Mouse (Mus musculus) lung, adult 2 months (tissue): ENCODE results near the gene Pcid2.

Experiments used
- CTCF ChIP-seq: fragments of 200-500 bp; IDR thresholded peaks from 2 replicates; pipeline ENCODE4 v1.5.1; 2011; ENCODE audit warnings: mild to moderate bottlenecking, low read length, control low read depth; ENCODE audit not compliant: insufficient read depth
- POLR2A ChIP-seq: fragments of 200-500 bp; IDR thresholded peaks from 2 replicates; pipeline ENCODE4 v1.6.1; 2011; ENCODE audit warnings: low read depth, mild to moderate bottlenecking, control low read depth, low read length, borderline replicate concordance; ENCODE audit errors: extremely low read depth

- no peak for TF ChIP-seq CTCF
- no peak for TF ChIP-seq POLR2A
Observed at GRCm38 (mm10) chr8:13039054-13039453, 66.2 kb downstream of the Pcid2 start.
